Mouse (Mus musculus): ENCODE data around the gene Fos. TPM values are rescaled to one million over a fixed set of nuclear protein-coding genes. Genes with fewer than 3 reads are reported as not detected.

Gene Fos
- total RNA-seq, 2 experiments from 2014 or later: 56.9 to 88.9 TPM

GRCm38 (mm10) chr12:85464431-85464830, 9.3 kb upstream of the Fos start:
- TF ChIP-seq CTCF (IDR thresholded peaks at IDR 0.05): no peak
- Histone ChIP-seq H3K27ac (no peak overlapping the region), H3K4me3 (no peak overlapping the region)
- intact Hi-C loops (cut with DNase I): no loop called here
- no peak for DNase-seq (ENCODE audit: extremely low spot score in 1 of 2, low spot score in 2 of 2)

GRCm38 (mm10) chr12:85464902-85465301, 8.8 kb upstream of the Fos start:
- DNase-seq (ENCODE audit: extremely low spot score in 1 of 2, low spot score in 2 of 2): no peak
- TF ChIP-seq CTCF (IDR thresholded peaks at IDR 0.05): no peak
- Histone ChIP-seq H3K4me3 (no peak overlapping the region), H3K27ac (no peak overlapping the region)
- intact Hi-C loops (cut with DNase I): no loop called here

GRCm38 (mm10) chr12:85467854-85468253, 5.8 kb upstream of the Fos start:
- Histone ChIP-seq H3K4me3 (no peak overlapping the region), H3K27ac (no peak overlapping the region)
- intact Hi-C loops (cut with DNase I): no loop called here
- TF ChIP-seq CTCF (IDR thresholded peaks at IDR 0.05): no peak
- DNase-seq (ENCODE audit: extremely low spot score in 1 of 2, low spot score in 2 of 2): peak; percentile 56

GRCm38 (mm10) chr12:85468666-85469065, 5.0 kb upstream of the Fos start:
- H3K4me3 ChIP-seq: no peak overlapping the region
- no peak for TF ChIP-seq CTCF (IDR thresholded peaks at IDR 0.05)
- intact Hi-C loops (cut with DNase I): no loop called here
- no peak overlapping the region for H3K27ac ChIP-seq
- no peak for DNase-seq (ENCODE audit: extremely low spot score in 1 of 2, low spot score in 2 of 2)

- DNase-seq (ENCODE audit: extremely low spot score in 1 of 2, low spot score in 2 of 2): peak; percentile 59 to 60
- peak overlapping the region; percentile 89 for H3K27ac ChIP-seq
- intact Hi-C loops (cut with DNase I): loop anchor here (2.0 kb wide), 1 partner anchor 97 kb away; the partner anchor contains the start of gene Tmed10
- no peak; the same call in 1 of the 2 replicates for TF ChIP-seq CTCF (IDR thresholded peaks at IDR 0.05)
- H3K4me3 ChIP-seq: peak overlapping the region; percentile 48
These were observed 1.6 kb upstream of the Fos start for GRCm38 (mm10) chr12:85471920-85472655.

- TF ChIP-seq CTCF (IDR thresholded peaks at IDR 0.05): no peak; the same call in 1 of the 2 replicates
- peak overlapping the region; percentile 93 for H3K27ac ChIP-seq
- H3K4me3 ChIP-seq: peak overlapping the region; percentile 60
- no peak for DNase-seq (ENCODE audit: extremely low spot score in 1 of 2, low spot score in 2 of 2)
- intact Hi-C loops (cut with DNase I): loop anchor here (1.0 to 2.0 kb wide), 3 partner anchors 13 to 98 kb away; partner anchors contain the start of gene Tmed10
These were observed 857 bp upstream of the Fos start for GRCm38 (mm10) chr12:85472656-85473410.

GRCm38 (mm10) chr12:85474298-85475231, 875 bp downstream of the Fos start:
- DNase-seq (ENCODE audit: extremely low spot score in 1 of 2, low spot score in 2 of 2): peak; percentile 68 to 77
- Histone ChIP-seq H3K27ac (peak overlapping the region; percentile 93), H3K4me3 (peak overlapping the region; percentile 60)
- TF ChIP-seq CTCF (IDR thresholded peaks at IDR 0.05): no peak
- intact Hi-C loops (cut with DNase I): loop anchor here (2.0 kb wide), 1 partner anchor 38 kb away; no protein-coding TSS in a partner anchor

- intact Hi-C loops (cut with DNase I): loop anchor here (2.0 kb wide), 1 partner anchor 39 kb away; no protein-coding TSS in a partner anchor
- peak overlapping the region; percentile 60 for H3K4me3 ChIP-seq
- TF ChIP-seq CTCF (IDR thresholded peaks at IDR 0.05): no peak
- no peak for DNase-seq (ENCODE audit: extremely low spot score in 1 of 2, low spot score in 2 of 2)
- H3K27ac ChIP-seq: no peak overlapping the region
These were observed 1.7 kb downstream of the Fos start for GRCm38 (mm10) chr12:85475232-85475919.

GRCm38 (mm10) chr12:85475920-85476828, 2.5 kb downstream of the Fos start:
- intact Hi-C loops (cut with DNase I): loop anchor here (2.0 kb wide), 1 partner anchor 39 kb away; no protein-coding TSS in a partner anchor
- Histone ChIP-seq H3K27ac (no peak overlapping the region), H3K4me3 (peak overlapping the region; percentile 60)
- DNase-seq (ENCODE audit: extremely low spot score in 1 of 2, low spot score in 2 of 2): no peak
- TF ChIP-seq CTCF (IDR thresholded peaks at IDR 0.05): no peak

- Histone ChIP-seq H3K27ac (no peak overlapping the region), H3K4me3 (no peak overlapping the region)
- no peak for TF ChIP-seq CTCF (IDR thresholded peaks at IDR 0.05)
- intact Hi-C loops (cut with DNase I): no loop called here
- DNase-seq (ENCODE audit: extremely low spot score in 1 of 2, low spot score in 2 of 2): no peak
These were observed 3.5 kb downstream of the Fos start for GRCm38 (mm10) chr12:85477219-85477618.

Measured in left cerebral cortex, adult 2 months (tissue).